Mouse (Mus musculus) cerebellum, postnatal 4 days (tissue): ENCODE results near the gene Rapgef3.

Source experiments
- DNase-seq, 2 experiments: peaks; one replicate each; pipeline ENCODE4 v3.0.0; 2022; ENCODE audit warnings: low spot score in 2 of 2, mixed read lengths in 1 of 2

The Rapgef3 gene

GRCm38 (mm10) chr15:97721008-97721701 is 46.6 kb downstream of the Rapgef3 start:
- no peak for DNase-seq

GRCm38 (mm10) chr15:97720026-97720675 is 47.6 kb downstream of the Rapgef3 start:
- DNase-seq, result no peak

- no peak for DNase-seq
Observed at GRCm38 (mm10) chr15:97719494-97719893, 48.3 kb downstream of the Rapgef3 start.

GRCm38 (mm10) chr15:97718535-97719155 is 49.1 kb downstream of the Rapgef3 start:
- DNase-seq, result no peak

DNA sequence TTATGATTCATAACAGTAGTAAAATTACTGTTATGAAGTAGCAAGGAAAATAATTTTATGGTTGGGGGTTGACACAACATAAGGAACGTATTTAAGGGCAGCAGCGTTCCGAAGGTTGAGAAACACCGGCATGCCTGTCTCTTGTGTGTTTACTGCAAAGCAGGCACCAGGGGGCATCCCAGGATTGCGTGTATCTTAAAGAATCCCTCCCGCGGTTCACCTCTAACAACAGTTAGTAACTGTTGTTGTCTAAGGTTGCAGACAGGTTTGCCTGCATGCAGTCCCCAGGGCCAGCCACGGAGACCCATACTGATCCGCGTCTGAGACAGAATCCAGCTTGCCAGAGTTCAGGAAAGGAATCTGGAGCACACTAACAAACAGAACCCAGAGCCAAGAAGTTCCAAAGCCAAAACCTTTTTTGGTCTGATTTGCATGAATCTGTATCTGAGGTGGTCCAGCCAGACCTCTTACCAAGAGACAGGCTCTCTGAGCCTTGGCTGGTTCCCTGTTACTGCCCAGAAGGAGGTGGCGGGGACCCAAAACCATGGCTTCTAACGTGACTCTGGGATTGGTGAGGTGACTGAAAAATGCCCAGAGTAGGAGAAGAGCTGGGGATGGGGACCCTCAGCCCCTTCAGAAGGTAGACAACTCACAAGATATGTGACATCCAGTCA is 49.8 kb downstream of the Rapgef3 start:
- peak in 1 of 2 experiments; percentile 58 for DNase-seq

DNA sequence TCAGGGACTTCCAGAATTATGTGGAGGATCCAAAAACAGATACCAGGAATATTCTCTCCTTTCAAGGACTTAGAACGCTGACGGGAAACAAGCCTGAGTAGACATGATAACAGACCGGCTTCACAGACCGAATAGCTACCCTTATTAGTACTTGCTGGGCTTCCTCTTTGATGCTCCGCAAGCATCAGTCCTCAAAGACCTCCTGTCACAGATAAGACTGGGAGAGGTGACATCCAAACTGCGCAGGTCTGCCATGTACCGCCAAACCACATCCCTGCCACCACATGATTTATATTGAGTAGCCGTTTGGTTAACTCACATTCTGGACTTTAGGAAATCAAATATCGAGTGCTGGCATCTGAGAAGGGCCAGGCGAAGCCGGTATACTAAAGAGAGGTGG is 51.0 kb downstream of the Rapgef3 start:
- no peak for DNase-seq

GRCm38 (mm10) chr15:97715734-97716133 is 52.0 kb downstream of the Rapgef3 start:
- DNase-seq, result no peak

DNA sequence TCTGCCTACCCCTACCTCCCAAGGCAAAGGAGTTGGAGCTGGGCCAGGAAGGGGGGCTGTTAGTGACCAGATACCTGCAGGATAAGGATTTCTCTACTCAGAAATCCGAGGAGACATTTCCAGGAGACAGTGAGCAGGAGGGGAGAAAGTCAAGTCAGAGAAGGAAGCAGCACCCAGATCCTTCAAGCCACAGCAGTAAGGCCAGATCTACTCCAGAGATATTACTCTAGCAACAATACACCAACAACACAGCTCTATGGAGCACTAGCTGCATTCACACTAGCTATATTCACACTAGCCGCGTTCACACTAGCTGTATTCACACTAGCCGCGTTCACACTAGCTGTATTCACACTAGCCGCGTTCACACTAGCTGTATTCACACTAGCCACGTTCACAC is 52.7 kb downstream of the Rapgef3 start:
- no peak for DNase-seq

DNA sequence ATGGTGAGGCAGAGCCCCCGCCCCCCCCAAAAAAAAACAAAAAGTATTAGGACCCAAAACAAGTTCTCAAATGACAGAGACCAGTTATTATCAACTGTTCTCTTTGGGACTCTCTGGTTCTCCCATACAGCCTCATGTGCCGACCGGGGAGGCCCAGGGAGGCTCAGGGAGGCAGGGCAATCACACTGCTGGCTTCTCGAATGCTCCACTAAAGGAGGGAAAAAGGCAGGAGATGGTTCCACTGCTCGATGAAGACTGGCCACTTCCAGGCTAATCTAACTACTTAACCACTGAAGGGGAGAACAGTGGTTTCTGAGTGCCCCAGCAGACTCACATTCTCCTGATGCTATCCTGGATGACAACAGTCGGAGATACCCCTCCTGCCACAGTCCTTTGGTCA is 55.2 kb downstream of the Rapgef3 start:
- DNase-seq, result no peak

- DNase-seq, result no peak
Observed at GRCm38 (mm10) chr15:97710906-97711305, 56.9 kb downstream of the Rapgef3 start.

- DNase-seq, result peak; percentile 64 to 79
Observed at GRCm38 (mm10) chr15:97705211-97706050, 62.3 kb downstream of the Rapgef3 start, which contains the start of gene Rpap3. Gene Rpap3 (minus strand): TSS chr15:97705825.

GRCm38 (mm10) chr15:97696616-97697015 is 71.2 kb downstream of the Rapgef3 start:
- no peak for DNase-seq
